Mouse (Mus musculus) limb, embryonic 11.5 days (tissue): ENCODE results near the gene Usp10. TPM values are rescaled to one million over a fixed set of nuclear protein-coding genes. Genes with fewer than 3 reads are reported as not detected.

ENCODE experiments used
- ATAC-seq: fragments of 200-750 bp; cut with Nextera tagmentation; 2 replicates; pipeline ENCODE4 v1.8.0; 2017; ENCODE audit warnings: low read depth; ENCODE audit not compliant: insufficient number of reproducible peaks, low FRiP score, low TSS enrichment
- DNase-seq: peaks from one replicate; pipeline ENCODE4 v3.0.0-alpha.2; 2015; ENCODE audit warnings: low spot score
- H3K27ac ChIP-seq: fragments of 300-500 bp; sonication (generic); replicated peaks from 2 replicates; pipeline ENCODE4 v1.5.1; 2014; ENCODE audit warnings: low read depth, mild to moderate bottlenecking, low read length
- H3K27me3 ChIP-seq: fragments of 300-500 bp; sonication (generic); 2 replicates; pipeline ENCODE4 v1.6.1; 2014; ENCODE audit warnings: mild to moderate bottlenecking, low read length, mixed read lengths; ENCODE audit not compliant: control insufficient read depth, insufficient read depth
- H3K36me3 ChIP-seq: fragments of 300-500 bp; sonication (generic); 2 replicates; pipeline ENCODE4 v1.6.1; 2014; ENCODE audit warnings: mild to moderate bottlenecking, low read length, moderate library complexity, mixed read lengths; ENCODE audit not compliant: control insufficient read depth, insufficient read depth
- H3K4me1 ChIP-seq: fragments of 300-500 bp; sonication (generic); 2 replicates; pipeline ENCODE4 v1.6.1; 2014; ENCODE audit warnings: low read length, mixed read lengths; ENCODE audit not compliant: control insufficient read depth, insufficient read depth
- H3K4me2 ChIP-seq: fragments of 300-500 bp; sonication (generic); 2 replicates; pipeline ENCODE4 v1.6.1; 2014; ENCODE audit warnings: low read depth, mild to moderate bottlenecking, moderate library complexity; ENCODE audit not compliant: severe bottlenecking
- H3K4me3 ChIP-seq: fragments of 300-500 bp; sonication (generic); 2 replicates; pipeline ENCODE4 v1.5.1; 2014; ENCODE audit warnings: low read depth, low read length
- H3K9ac ChIP-seq: fragments of 300-500 bp; sonication (generic); 2 replicates; pipeline ENCODE4 v1.6.1; 2014; ENCODE audit warnings: mild to moderate bottlenecking, low read length
- H3K9me3 ChIP-seq: fragments of 300-500 bp; sonication (generic); 2 replicates; pipeline ENCODE4 v1.6.1; 2016; ENCODE audit warnings: low read length; ENCODE audit not compliant: control insufficient read depth
- WGBS: fragments of 180-500 bp; shearing (Covaris S2); extraction: QIAGEN DNeasy Blood & Tissue Kit; methylation state at CpG from one replicate; pipeline ENCODE4 v1.1.7; 2014; 5-methylcytosine and 5-hydroxymethylcytosine counted together
- polyA plus RNA-seq: library from polyadenylated mRNA; unstranded; fragments of >200 nt; fragmentation: Nextera tagmentation; extraction: Ambion mirVana; gene quantifications from 2 replicates; pipeline ENCODE4 v1.2.1, GENCODE M21; 2014

Usp10 gene
- polyA plus RNA-seq, 1 experiment from 2014 or later, result 162 TPM

DNA sequence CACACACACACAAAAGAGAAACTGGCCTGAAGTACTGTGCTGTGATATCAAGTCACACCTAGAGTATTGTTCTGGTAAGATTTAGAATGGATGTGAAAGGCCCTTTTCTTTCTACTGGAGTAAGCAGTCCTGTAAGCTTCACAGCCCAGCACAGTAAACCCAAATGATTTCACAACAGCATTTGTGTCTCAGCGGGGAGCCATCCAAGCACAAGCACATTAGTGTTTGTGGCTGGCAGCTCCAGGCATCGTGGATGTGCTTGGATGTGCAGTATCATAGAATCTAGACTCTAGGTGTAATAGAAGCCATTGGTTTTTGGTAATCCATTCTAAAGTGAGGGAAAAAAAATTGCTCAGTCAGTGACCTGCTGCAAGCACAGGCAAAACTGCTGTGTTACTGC is 29.2 kb downstream of the Usp10 start:
- no peak overlapping the region for H3K4me2 ChIP-seq
- no peaks in the 10 kb centered on the region for H3K9me3 ChIP-seq
- no peak overlapping the region for H3K27ac ChIP-seq
- DNase-seq, result no peak
- H3K36me3 ChIP-seq, result peaks cover 20% of the 10 kb centered on the region
- no peak for ATAC-seq
- no peak overlapping the region for H3K4me3 ChIP-seq
- H3K9ac ChIP-seq, result no peak overlapping the region
- no peaks in the 10 kb centered on the region for H3K4me1 ChIP-seq
- 95% methylated on average over 2 of the region's 2 CpGs for WGBS
- H3K27me3 ChIP-seq, result no peaks in the 10 kb centered on the region

DNA sequence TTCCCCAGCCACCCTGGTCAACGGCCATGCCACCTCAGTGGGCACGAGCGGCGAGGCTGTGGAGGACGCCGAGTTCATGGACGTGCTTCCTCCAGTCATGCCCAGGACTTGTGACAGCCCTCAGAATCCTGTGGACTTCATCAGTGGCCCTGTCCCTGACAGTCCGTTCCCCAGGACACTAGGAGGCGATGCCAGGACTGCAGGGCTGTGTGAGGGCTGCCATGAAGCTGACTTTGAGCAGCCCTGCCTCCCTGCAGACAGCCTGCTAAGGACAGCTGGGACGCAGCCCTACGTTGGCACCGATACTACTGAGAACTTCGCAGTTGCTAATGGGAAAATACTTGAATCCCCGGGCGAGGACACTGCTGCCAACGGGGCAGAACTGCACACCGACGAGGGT is 31.3 kb downstream of the Usp10 start:
- H3K27ac ChIP-seq, result no peak overlapping the region
- no peak for DNase-seq
- H3K4me2 ChIP-seq, result no peak overlapping the region
- no peak overlapping the region for H3K4me3 ChIP-seq
- no peaks in the 10 kb centered on the region for H3K4me1 ChIP-seq
- no peaks in the 10 kb centered on the region for H3K27me3 ChIP-seq
- no peak for ATAC-seq
- no peak overlapping the region for H3K9ac ChIP-seq
- H3K36me3 ChIP-seq, result peaks cover 22% of the 10 kb centered on the region
- 96% methylated on average over 18 of the region's 18 CpGs for WGBS
- no peaks in the 10 kb centered on the region for H3K9me3 ChIP-seq

DNA sequence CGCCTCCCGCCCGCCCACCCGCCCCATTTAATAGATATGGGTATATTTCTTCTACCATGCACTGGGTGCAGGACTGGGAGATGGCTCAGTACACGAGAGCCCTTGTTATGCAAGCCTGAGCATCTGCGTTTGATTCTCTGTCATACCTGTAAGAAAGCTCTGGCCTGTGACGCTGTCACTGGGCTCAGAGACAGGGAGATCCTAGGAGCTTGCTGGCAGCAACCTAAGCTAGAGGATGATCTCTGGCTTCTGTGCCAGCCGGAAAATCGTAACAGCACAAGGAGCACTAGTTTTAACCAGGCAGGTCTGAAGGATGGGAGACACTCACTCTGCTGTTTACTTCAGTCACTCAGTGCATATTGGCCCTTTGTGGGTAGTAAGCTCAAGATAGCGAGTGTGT is 33.5 kb downstream of the Usp10 start:
- H3K9me3 ChIP-seq, result no peaks in the 10 kb centered on the region
- no peak overlapping the region for H3K4me3 ChIP-seq
- H3K4me2 ChIP-seq, result no peak overlapping the region
- H3K4me1 ChIP-seq, result no peaks in the 10 kb centered on the region
- WGBS, result 92% methylated on average over 10 of the region's 10 CpGs
- H3K27ac ChIP-seq, result no peak overlapping the region
- ATAC-seq, result no peak
- H3K36me3 ChIP-seq, result peaks cover 17% of the 10 kb centered on the region
- no peaks in the 10 kb centered on the region for H3K27me3 ChIP-seq
- no peak for DNase-seq
- H3K9ac ChIP-seq, result no peak overlapping the region

DNA sequence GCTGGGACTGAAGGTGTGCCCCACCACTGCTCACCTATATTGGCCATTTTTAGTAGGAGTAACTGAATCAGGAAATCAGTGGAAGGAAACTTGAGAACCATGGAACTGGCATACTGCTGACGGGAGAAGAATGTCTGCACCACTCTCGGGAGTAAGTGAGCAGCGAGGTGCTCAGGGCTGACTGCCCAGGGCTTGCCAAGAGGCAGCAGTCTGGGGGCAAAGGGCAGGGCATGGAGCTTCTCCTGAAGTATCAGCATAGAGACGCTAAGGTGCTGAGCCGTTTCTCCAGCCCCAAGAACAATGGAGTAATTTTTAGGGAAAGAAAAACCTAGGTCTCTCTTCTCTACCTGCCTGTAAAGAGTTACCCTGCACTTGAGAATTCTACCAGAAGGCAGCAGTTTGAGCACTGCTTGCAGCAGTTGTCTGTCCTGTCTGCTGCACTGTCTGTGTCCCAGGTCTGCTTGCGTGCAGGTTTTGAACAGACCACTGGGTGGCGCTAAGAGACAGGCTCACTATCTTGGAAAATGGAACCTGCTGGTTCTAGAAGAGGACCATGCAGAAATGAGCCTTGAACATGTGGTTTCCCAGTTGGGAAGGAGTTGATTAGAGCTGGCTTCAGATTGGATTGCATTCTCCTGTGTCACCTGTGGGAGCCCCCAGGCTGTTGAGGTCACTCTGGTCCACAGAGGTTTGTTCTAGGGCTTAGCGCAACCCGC is 34.1 kb downstream of the Usp10 start:
- H3K9ac ChIP-seq, result no peak overlapping the region
- ATAC-seq, result no peak
- H3K36me3 ChIP-seq, result peaks cover 20% of the 10 kb centered on the region
- H3K27ac ChIP-seq, result no peak overlapping the region
- H3K4me1 ChIP-seq, result no peaks in the 10 kb centered on the region
- H3K4me2 ChIP-seq, result no peak overlapping the region
- H3K4me3 ChIP-seq, result no peak overlapping the region
- H3K9me3 ChIP-seq, result no peaks in the 10 kb centered on the region
- DNase-seq, result peak; percentile 86
- 68% methylated on average over 9 of the region's 9 CpGs for WGBS
- H3K27me3 ChIP-seq, result no peaks in the 10 kb centered on the region

DNA sequence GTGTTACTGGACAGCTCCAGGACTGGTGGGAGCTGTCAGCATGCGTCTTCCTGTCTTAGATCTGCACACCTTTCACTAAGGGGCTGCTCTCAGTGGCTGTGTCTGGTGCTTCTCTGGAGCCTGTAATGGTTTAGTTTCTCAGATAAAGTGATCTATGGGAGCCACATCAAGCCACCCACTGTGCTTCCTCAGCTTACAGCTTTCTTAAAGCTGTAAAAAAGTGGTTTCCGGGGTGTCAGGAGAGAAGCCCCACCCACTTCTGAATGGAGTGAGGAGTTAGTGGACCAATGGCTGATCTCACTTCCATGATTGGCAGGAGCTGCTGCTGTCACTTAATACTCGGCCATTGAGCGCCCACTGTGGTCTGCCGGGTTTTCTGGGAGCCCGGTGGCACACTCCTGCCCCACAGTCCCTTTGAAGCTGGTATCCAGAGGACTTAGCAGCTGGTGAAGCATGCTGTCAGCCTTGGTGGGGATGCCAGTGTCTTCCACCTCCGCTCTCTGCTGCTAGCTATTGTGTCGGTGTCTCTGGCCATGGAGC is 36.2 kb downstream of the Usp10 start:
- peaks cover 29% of the 10 kb centered on the region for H3K36me3 ChIP-seq
- no peak overlapping the region for H3K4me3 ChIP-seq
- no peak overlapping the region for H3K9ac ChIP-seq
- H3K4me1 ChIP-seq, result no peaks in the 10 kb centered on the region
- no peak overlapping the region for H3K27ac ChIP-seq
- ATAC-seq (no peak), DNase-seq (no peak)
- H3K27me3 ChIP-seq, result no peaks in the 10 kb centered on the region
- WGBS, result 79% methylated on average over 8 of the region's 8 CpGs
- H3K4me2 ChIP-seq, result no peak overlapping the region
- H3K9me3 ChIP-seq, result no peaks in the 10 kb centered on the region

DNA sequence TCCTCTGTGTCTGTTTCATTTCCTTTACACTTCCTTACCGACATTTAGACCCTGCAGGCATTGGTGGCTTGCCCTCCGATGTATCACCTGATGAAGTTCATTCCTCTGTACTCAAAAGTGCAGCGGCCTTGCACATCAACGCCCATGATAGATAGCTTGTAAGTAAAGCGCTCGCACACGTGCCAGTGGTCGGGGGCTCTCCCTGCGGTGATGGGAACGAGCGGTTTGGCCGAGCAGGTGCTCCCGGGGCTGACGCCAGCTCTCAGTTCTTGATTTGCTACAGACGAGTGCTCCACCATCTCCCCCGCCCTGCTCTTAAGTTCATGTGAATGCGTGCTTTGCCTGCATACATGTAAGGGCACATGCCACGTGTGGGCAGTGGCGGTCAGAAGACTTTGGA is 37.5 kb downstream of the Usp10 start:
- Histone ChIP-seq H3K9ac (no peak overlapping the region), H3K36me3 (peaks cover 26% of the 10 kb centered on the region; the same call in 1 of the 2 replicates), H3K4me2 (no peak overlapping the region), H3K4me1 (0 out of 2 replicates have a peak, but pooled peaks cover 2% of the 10 kb centered on the region), H3K9me3 (no peaks in the 10 kb centered on the region), H3K4me3 (no peak overlapping the region), H3K27ac (no peak overlapping the region), H3K27me3 (no peaks in the 10 kb centered on the region)
- ATAC-seq (no peak), DNase-seq (no peak)
- 88% methylated on average over 19 of the region's 19 CpGs for WGBS

DNA sequence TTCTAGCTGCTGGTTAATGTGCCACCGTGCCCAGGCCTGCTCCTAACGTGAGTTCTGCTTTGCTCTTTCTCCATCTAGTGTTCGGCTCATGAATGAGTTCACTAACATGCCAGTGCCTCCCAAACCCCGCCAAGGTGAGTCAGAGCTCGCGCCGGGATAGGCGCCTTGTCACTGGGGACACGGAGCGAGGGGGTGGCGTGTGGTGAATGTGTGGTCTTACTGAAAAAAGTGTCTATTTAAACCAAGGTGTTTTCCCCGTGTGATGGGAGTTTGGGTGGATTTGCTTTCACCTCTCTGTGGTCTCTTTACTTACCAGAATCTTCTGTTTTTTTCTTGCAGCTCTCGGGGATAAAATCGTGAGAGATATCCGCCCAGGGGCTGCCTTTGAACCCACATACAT is 38.2 kb downstream of the Usp10 start:
- H3K9ac ChIP-seq, result no peak overlapping the region
- no peak overlapping the region for H3K27ac ChIP-seq
- H3K36me3 ChIP-seq, result peaks cover 30% of the 10 kb centered on the region
- H3K4me2 ChIP-seq, result no peak overlapping the region
- no peaks in the 10 kb centered on the region for H3K27me3 ChIP-seq
- H3K9me3 ChIP-seq, result no peaks in the 10 kb centered on the region
- DNase-seq, result no peak
- H3K4me1 ChIP-seq, result 0 out of 2 replicates have a peak, but pooled peaks cover 4% of the 10 kb centered on the region
- 92% methylated on average over 15 of the region's 15 CpGs for WGBS
- H3K4me3 ChIP-seq, result no peak overlapping the region
- ATAC-seq, result no peak

DNA sequence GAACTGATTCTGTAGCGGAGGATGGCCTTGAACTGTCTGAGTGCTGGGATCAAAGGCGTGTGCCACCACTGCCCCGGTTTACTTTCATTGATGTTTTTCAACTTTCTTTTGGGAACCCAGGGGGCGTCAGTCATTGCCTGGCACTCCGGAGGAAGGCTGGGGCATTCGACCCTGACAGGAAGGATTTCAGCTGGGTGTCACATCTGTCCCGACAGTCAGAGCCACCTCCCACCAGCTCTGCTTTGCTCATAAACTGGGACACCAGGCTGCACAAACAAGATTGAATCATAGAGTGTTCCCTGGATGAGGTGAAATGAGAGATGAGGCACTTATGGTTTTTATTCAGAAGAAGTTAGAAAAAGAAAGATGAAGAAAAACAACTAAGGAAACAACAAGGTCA is 42.1 kb downstream of the Usp10 start:
- Histone ChIP-seq H3K36me3 (peaks cover 56% of the 10 kb centered on the region), H3K27me3 (no peaks in the 10 kb centered on the region), H3K4me3 (no peak overlapping the region), H3K9ac (no peak overlapping the region), H3K4me1 (0 out of 2 replicates have a peak, but pooled peaks cover 10% of the 10 kb centered on the region), H3K9me3 (no peaks in the 10 kb centered on the region), H3K27ac (no peak overlapping the region), H3K4me2 (no peak overlapping the region)
- WGBS, result 70% methylated on average over 7 of the region's 7 CpGs
- DNase-seq (no peak), ATAC-seq (no peak)
